Mouse (Mus musculus) thymus, adult 2 months (tissue): ENCODE data around the gene Nup188.

Source experiments
- CTCF ChIP-seq: fragments of 200-500 bp; IDR thresholded peaks from 2 replicates; pipeline ENCODE4 v1.5.1; 2012; ENCODE audit warnings: mild to moderate bottlenecking, control low read depth, low read length, moderate library complexity, borderline replicate concordance; ENCODE audit not compliant: control insufficient read depth, poor library complexity, insufficient read depth; ENCODE audit errors: extremely low read depth
- POLR2A ChIP-seq: fragments of 200-500 bp; IDR thresholded peaks from 2 replicates; pipeline ENCODE4 v1.6.1; 2012; ENCODE audit warnings: mild to moderate bottlenecking, low read length, control low read depth, moderate library complexity; ENCODE audit not compliant: control insufficient read depth, poor library complexity, insufficient read depth; ENCODE audit errors: extremely low read depth

DNA sequence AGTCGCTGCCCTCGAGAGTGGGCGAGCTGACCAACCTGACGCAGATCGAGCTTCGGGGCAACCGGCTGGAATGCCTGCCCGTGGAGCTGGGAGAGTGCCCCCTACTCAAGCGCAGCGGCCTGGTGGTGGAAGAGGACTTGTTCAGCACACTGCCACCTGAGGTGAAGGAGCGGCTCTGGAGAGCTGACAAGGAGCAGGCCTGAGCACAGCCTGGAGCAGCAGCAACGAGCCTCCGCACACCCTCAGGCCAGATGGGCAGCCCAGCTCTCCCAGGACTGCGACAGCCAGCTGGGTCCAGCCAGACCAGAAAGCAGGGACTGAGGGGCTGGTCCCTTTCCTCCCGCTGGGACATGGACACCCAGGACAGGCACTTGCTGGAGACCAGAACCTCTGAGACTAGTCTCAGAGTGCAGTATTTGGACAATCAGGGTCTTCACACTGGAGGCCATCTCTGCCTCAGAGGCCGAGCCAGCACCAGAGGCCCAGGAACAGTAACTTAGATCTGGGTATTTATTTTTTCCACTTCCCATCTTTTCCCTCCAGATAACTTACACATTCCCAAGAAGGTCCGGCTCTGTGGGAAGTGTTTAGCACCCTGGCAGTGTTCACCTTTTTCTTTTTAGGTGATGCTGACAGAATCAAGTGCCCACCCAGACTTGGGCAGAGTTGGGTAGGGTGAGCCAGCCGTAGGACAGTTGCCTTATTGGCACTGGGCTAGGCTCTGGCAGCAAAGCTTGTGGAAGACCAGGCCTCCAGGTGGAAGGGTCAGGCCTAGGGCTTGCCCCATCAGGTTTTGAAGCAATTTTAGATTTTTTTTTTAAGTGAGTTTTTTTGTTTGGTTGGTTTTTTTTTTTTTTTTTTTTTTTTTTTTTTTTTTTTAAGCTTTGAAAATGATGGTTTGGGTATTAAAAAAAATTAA lies 24.0 kb upstream of the Nup188 start:
- TF ChIP-seq POLR2A, result no peak
- no peak for TF ChIP-seq CTCF
